Mouse (Mus musculus) heart, postnatal 36 days (tissue): ENCODE results near the gene Mau2. TPM values are rescaled to one million over a fixed set of nuclear protein-coding genes. Genes with fewer than 3 reads are reported as not detected.

Experiments
- DNase-seq, 2 experiments: peaks; one replicate each; pipeline ENCODE4 v3.0.0; 2021 to 2022
- intact Hi-C: fragments of 180-260 bp; cut with DNase I; formaldehyde crosslinking; loops from one replicate; pipeline ENCODE4 v1.15.1; 2025
- total RNA-seq, 2 experiments: library from RNA; stranded (reverse); gene quantifications; 2 replicates each; pipeline ENCODE4 v1.2.3; 2021

Gene Mau2
- total RNA-seq, 2 experiments from 2014 or later: 35.3 to 38.6 TPM

DNA sequence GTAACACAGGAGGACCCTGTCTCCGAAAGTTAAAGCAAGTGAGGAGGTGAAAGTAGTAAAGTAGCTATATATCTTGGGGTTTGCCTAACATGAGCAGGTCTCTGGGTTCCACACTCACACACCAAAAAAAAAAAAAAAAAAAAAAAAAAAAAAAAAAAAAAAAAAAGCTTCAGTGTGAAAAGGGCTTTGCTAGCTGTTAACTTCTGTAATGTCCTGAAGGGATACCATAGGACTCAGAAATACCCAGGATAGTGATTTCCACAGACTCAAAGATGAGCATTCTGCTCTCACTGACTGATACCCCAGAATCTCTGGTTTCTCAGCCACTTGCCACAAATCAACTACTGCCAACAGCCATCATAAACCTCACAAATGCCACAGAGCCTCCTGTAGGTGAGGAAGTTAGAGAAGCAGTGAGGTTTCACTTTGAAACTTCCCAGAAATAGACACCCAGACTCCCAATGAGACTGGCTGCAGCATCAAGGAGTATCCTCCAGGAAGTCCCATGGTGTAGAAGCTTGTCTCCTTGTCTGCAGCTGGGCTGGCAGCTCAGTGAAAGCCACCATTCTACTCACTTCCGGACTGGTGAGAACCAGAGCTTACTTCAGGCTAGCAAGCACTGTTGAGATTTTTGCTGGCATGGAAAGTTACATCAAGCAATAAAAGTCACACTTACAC lies 57.5 kb downstream of the Mau2 start:
- no peak for DNase-seq
- intact Hi-C loops: no loop called here

DNA sequence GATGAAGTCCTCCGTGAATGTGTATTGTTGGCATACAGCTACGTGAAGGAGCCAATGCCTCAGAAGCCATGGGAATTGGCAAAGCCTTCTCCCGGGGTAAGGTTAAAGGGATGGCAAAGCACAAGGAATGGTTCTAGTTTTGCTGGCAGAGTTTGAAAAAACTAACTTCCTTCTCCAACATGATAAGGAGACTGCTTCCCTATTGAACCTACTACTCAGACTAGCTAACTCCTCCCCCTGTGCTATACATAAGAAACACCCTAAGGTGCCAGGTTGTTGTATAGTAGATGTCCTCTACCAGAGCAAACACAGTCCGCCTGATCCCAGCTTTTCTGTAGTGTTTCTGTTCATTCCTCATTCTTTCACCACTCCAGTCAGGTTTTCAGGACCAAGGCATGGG lies 64.1 kb downstream of the Mau2 start:
- intact Hi-C loops: no loop called here
- DNase-seq: no peak

DNA sequence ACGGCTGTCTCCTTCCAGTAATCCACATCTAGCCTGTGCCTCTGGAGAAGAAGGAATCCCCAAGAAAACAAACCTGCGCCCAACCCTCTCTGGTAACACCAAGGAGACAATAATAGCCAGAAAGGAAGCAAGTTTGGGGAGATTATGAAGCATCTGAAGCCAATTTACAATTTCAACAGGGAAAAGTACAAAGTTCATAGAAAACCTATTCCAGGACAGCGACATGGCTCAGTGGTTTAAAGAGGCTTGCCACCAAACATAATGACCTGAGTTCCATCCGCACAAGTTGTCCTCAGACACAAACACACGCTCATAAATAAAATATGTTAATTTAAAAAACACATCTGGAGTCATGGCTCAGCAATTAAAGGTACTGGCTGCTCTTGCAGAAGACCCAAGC lies 67.7 kb downstream of the Mau2 start:
- intact Hi-C loops: loop anchor here (1.0 kb wide), 2 partner anchors 20 to 55 kb away; no protein-coding TSS in a partner anchor
- DNase-seq: no peak

DNA sequence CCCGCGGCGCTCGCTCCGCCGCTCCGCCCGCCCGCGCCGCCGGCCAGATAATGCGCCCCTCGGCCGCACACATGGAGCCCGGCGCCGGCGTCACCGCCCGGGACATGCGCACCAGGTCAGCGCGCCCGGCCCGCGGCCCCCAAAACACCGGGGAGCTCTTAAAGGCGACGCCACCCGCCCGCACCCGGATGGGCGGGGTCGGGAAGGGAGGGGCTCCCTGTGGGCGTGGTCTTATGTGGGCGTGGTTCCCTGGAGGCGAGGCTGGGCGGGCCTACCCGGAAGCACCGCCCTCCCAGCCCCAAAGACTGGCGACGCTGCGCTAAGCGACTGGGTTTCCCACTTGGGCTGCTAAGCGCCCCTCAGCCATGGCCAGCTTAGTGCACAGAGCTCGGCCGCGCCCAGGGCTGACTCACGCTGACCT lies 68.3 kb downstream of the Mau2 start:
- intact Hi-C loops: loop anchor here (1.0 kb wide), 2 partner anchors 21 to 54 kb away; no protein-coding TSS in a partner anchor

DNA sequence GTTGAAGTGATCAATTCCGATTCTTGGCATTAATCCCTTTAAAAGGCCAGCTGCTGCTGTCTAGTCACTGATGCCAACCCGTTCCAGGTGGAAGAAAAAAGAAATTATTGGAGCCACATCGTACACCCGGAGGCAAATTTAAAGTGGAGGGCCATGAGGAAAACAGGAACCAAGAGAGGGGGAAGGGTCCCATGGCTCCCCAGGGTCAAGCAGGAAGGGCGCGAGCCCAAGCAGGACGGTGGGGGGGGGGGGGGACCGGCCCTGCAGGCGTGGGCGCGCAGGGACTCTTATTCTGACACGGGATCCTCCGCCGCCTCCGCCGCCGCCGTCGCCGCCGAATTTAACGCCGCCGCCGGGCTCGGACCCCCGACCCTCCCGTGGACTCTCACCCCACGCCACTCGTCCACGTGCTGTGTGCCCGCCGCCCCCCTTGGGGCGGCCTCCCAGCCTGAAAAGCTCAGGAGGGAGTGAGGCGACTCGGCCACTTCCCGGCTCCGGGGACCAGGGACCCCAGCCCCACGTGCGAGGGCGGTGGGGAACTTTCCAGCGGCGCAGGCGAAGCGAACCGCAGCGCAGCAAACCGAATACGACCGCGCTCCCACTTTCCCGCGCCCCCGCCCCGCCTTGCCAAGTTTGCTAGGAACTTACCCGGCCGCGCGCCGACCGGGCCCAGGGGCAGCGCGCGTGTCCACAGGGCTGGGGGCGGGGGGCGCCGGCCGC lies 68.9 kb downstream of the Mau2 start:
- intact Hi-C loops: loop anchor here (1.0 to 2.0 kb wide), 3 partner anchors 22 to 53 kb away; no protein-coding TSS in a partner anchor
- peak; percentile 59 to 71 for DNase-seq

More for the DNA sequence above, 68.3 kb downstream of the Mau2 start:
- peak; percentile 98 to 99 for DNase-seq

DNA sequence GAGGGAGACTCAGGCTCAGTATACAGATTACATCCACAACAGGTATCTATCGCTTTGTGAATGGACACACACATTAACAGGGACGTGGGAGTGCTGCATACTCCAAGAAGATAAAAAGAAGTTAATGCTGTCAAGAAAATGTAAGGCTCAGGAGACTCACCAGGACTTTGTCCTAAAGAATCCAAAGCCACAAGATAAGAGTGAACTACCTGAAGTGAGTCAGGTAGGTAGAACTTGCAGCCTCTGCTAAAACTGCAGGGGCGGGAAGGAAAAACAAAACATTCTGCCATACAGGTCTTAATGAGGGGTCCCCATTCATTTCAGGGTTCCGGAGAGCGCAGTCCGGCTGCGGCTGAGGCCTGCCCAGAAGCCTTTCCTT lies 69.5 kb downstream of the Mau2 start:
- intact Hi-C loops: loop anchor here (2.0 kb wide), 1 partner anchor 34 kb away; no protein-coding TSS in a partner anchor
- DNase-seq: no peak

DNA sequence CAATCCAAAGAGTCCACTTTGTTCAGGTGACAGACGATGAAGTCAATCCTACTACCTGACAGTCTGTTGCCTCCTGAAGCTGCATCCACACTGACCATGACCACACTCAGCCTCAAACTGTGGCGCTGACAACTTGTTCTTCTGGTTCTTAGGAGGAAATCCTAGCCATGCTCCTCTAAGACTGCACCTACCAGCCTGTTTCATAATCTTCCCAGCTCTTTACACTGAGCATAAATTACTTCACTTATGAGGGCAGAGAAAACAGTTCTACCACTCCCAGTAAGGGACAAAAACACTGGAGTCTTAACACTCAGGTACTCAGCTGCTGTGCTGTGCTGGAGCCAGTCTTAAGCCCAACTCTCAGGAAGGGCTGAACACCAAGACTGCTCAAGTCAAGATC lies 71.7 kb downstream of the Mau2 start:
- intact Hi-C loops: no loop called here
- DNase-seq: no peak

DNA sequence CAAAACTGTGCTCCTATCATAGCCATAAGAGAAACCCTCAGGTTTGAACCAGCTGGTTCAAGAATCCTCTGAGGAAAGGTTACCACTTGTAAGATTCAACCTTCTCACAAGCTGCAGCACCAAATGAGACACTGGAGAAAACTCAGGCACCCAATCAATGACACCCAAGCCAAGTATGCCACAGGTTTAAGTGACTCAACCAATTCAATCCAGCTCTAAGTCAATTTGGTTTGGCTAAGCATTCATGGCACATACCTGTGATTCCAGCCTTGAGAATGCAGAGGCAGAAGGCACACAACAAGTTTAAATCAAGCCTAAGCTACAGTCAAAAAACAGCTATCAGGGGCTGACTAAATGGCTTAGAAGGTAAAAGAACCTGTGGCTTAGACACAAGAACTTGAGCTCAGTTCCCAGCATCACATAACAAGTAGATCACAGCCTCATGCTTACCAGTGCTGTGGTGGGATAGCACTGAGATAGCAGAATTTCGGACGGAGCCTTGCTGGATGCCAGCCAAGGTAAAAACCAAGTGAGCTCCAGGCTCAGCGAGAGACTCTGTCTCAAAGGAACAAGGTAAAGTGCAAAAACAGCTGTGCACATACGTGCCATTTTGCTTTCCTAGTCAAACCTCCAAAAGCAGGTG lies 75.1 kb downstream of the Mau2 start:
- DNase-seq: no peak
- intact Hi-C loops: no loop called here

Other genes starting within 250 kb of the Mau2 start
- 1 to 10 TPM; 5.4 to 5.6 TPM for gene Gmip, start 234.1 kb downstream of the Mau2 start, total RNA-seq
- gene Lpar2, start 220.3 kb downstream of the Mau2 start, total RNA-seq: under 1 TPM; 0.16 to 0.42 TPM
- gene Pbx4, start 210.2 kb downstream of the Mau2 start, total RNA-seq: not detected
- 1 to 10 TPM; 1.7 to 2.4 TPM for gene Cilp2, start 155.0 kb downstream of the Mau2 start, total RNA-seq
- not detected for gene Tssk6, start 140.6 kb downstream of the Mau2 start, total RNA-seq
- gene Ndufa13, start 140.2 kb downstream of the Mau2 start, total RNA-seq: 100 to 1,000 TPM; 451 to 482 TPM
- gene Yjefn3, start 140.0 kb downstream of the Mau2 start, total RNA-seq: 10 to 100 TPM in 1 of 2 experiments, 1 to 10 TPM in 1; 9.1 to 12.1 TPM
- gene Gatad2a, start 46.4 kb downstream of the Mau2 start, total RNA-seq: 10 to 100 TPM; 31.6 to 36.5 TPM
- gene Sugp1, start 79 bp upstream of the Mau2 start, total RNA-seq: 10 to 100 TPM; 18.7 to 22.0 TPM
- gene Tm6sf2, start 30.2 kb upstream of the Mau2 start, total RNA-seq: 1 to 10 TPM in 1 of 2 experiments, under 1 TPM in 1; 0.97 to 1.1 TPM
- gene Hapln4, start 40.7 kb upstream of the Mau2 start, total RNA-seq: not detected
- under 1 TPM in 1 of 2 experiments, not detected in 1; 0.06 TPM for gene Ncan, start 78.1 kb upstream of the Mau2 start, total RNA-seq
- gene Nr2c2ap, start 88.6 kb upstream of the Mau2 start, total RNA-seq: 1 to 10 TPM; 8.3 to 8.5 TPM
- 10 to 100 TPM; 17.2 to 19.6 TPM for gene Rfxank, start 96.4 kb upstream of the Mau2 start, total RNA-seq
- gene Borcs8, start 96.8 kb upstream of the Mau2 start, total RNA-seq: 10 to 100 TPM; 23.5 to 23.7 TPM
- gene Mef2b, start 97.0 kb upstream of the Mau2 start, total RNA-seq: under 1 TPM; 0.25 to 0.49 TPM
- gene Tmem161a, start 129.6 kb upstream of the Mau2 start, total RNA-seq: 100 to 1,000 TPM in 1 of 2 experiments, 10 to 100 TPM in 1; 99.2 to 103 TPM
- gene Slc25a42, start 169.6 kb upstream of the Mau2 start, total RNA-seq: 10 to 100 TPM; 53.2 to 66.7 TPM
- 10 to 100 TPM; 41.4 to 43.0 TPM for gene Sugp2, start 191.5 kb upstream of the Mau2 start, total RNA-seq
- 1 to 10 TPM; 6.2 to 7.0 TPM for gene Armc6, start 191.7 kb upstream of the Mau2 start, total RNA-seq
- gene Homer3, start 240.1 kb upstream of the Mau2 start, total RNA-seq: 10 to 100 TPM in 1 of 2 experiments, 1 to 10 TPM in 1; 8.5 to 10.5 TPM